Mouse (Mus musculus) G1E-ER4 (cell line): ENCODE results near the gene Ube2d3. TPM values are rescaled to one million over a fixed set of nuclear protein-coding genes. Genes with fewer than 3 reads are reported as not detected.

Source experiments
- GATA1 ChIP-seq: IDR thresholded peaks from one replicate; pipeline ENCODE4 v1.8.0; 2012; ENCODE audit warnings: low read length, inconsistent platforms
- polyA plus RNA-seq: library from polyadenylated mRNA; stranded (reverse); fragments of >175 nt; gene quantifications from 2 replicates; pipeline ENCODE4 v1.2.3, GENCODE M21; 2012

Ube2d3 gene
- polyA plus RNA-seq, 1 experiment: 694 TPM

DNA sequence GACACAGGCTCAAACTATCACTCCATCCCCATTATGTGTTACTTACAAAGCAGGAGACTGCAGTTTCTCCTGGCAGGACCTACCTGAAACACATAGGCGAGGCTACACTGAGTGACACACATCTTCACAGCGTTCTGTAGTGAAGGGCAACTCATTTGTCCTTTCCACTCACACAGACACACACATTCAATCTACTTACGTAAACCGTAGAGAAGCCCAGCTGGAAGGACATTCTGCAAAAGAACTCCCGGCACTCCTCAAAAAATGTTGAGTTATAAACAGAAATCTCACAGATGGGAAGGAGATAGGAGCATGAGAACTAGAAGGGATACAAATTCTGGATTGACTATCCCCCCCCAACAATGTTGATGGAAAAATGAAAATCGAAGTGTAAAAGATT, 38.3 kb downstream of the Ube2d3 start:
- TF ChIP-seq GATA1: no peak

DNA sequence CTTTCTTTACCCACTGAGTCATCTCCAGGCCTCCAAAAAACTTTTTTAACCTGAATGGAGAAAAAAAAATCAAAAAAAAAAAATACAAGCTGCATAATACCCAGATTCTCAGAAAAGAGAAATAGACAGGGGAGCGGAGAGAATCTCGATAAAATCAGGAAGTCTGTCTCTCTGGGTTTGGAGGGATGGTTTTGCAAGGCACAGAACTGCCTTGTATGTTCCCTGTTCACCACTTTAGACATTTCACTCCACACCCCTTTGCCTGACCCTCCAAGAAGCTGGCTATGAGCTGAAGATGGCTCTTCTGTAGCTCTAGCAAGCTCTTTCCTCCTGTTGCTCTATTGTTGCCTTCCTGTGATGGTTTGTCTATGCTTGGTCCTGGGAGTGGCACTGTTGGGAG, 39.0 kb downstream of the Ube2d3 start:
- no peak for TF ChIP-seq GATA1

DNA sequence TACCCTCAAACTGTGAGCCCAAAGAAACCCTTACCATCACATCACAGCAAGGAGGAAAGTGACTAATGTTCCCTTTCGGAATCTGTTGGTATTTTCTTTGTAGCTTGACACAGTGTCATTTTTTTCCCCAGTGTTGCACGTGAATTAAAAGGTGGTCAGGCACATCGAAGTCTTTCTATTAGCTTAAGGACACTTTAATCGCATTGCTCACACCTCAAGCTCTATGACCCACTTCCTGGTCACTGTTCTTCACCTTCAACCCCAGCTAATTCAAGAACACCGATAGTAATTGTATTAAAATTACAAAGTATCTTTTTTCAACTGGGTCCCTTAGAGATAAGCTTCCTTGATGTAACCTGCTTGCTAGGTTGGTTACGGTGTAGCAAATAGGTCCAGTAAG, 42.8 kb downstream of the Ube2d3 start:
- TF ChIP-seq GATA1: no peak

DNA sequence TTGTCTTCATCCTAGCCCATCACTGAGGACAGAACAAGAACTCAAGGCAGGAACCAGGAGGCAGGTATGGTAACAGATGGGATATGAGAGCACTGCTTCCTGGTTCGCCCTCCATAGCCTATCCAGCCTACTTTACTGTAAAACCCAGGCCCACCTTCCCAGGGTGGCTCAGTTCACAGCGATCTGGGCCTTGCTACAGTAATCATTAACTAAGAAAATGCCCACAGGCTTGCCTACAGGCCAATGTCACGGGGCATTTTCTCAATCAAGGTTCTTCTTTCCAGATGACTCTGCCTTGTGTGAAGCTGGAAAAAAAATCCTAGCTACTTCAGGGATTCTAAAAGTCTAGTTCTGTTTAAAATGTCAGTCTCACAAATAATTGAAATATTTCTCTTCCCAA, 43.7 kb downstream of the Ube2d3 start:
- no peak for TF ChIP-seq GATA1

DNA sequence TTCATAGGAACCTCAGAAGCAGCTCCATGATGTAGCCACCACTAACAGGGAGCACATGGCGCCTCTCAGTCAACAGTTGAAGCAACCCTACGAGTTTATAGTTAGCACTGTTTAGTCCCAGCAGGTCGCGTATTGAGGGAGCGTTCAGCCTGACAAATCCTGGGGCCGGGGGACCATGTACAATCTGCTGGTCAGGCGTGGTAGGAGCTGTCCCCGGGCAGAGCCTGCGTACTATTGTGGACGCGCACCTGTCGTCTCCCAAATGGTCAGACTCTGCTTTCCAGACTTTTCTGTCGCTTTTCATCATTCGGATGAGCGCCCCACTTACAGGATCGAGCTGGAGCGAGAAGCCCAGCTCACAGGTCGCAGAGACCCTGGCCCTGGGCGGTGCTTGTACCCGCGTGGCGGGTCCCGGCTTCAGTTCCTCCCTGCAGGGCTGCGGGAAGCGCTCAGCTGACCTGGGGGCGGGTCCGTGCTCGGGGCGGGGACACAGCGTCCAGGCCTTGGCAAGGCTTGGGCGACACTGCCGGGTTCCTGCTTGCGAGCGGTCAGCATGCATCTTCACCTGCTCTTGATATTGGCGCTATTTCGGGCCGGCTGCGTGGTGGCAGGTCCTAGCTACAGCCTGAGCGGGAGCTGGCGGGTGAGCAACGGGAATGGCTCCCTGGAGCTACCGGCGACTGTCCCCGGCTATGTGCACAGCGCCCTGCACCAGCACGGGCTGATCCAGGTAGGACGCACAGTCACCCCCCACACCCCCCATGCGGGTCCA, 47.4 kb downstream of the Ube2d3 start, which contains the start of gene Manba:
Gene Manba (plus strand): TSS at position 484 of the 772 bp plus-strand sequence.
- TF ChIP-seq GATA1: no peak

DNA sequence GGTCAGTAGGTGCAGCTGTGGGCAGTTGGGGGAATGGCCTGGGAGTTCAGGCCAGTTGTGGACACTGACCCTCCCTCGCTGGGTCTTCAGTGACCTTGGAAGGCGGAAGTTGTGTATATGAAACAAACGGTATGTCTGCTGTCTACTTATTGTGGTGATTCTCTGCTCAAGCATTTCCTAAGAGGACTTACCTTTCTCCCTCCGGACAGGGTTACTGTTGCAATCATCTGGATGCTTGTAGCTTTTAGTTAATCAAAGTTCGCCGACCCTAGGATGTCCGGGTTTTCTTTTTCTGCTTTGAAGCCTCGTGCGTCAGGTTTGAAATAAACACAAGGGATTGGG, 47.9 kb downstream of the Ube2d3 start:
- no peak for TF ChIP-seq GATA1

DNA sequence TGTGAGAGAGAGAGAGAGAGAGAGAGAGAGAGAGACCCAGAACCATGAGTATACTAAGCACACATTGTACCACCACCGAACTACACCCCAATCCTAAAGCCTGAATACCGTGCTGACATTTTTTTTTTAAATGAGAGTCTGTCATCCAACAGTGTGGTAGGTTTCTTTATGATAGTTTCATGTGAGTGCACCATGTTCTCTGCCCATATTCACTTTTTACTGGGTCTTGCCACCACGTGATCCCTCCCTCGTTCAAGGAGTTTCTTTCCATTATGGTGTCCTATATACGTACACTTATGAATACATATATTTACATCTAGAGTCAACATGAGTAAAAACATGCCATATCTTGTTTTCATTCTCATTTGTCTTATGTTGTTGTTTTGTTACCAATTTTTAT, 48.4 kb downstream of the Ube2d3 start:
- no peak for TF ChIP-seq GATA1

DNA sequence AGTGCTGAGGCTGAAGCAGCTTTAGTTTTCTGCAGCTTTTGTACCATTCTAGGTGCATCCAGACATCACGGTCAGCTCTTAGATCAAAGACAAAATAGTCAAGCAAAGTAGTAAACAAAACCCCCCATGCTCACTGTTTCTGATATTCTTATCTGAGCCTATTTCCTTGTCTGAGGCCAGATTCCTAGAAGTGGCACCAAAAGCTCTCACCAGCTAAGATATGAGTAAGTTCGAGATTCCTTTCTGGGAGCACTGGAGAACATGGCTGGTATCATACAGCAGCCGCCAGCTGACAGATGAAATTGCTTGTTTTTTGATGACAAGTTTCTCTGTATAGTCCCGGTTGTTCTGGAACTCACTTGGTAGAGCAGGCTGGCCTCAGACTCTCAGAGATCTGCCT, 49.9 kb downstream of the Ube2d3 start:
- TF ChIP-seq GATA1: no peak

DNA sequence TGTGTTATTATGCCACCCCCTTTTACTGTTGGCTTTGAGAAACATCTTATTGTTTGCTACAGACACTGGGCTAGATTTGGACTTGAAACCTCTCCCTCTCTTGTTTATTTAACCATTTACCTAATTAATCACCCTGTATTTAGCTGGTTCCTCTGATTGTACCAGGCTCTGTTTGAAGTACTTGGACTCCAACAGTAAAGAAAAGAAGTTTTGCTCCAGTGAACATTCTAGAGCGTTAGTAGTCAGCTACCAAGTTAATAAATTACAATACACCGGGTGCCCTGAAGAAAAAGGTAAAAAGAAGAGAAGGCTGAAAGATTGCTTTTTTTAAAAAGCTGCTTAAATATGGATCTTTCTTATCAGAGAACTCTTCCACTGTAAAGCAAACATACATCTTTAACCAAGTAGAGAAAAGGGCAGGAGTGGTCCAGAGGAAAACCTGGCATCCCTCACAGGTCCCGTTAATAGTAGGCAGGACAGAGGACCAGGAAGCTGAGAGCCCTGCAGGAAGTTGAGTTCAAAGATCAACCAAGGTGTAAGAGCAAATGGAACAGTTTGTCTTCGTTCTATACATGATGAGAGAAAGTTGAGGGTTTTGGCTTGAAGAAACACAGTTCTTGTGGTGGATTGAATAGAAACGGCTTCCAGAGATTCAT, 52.0 kb downstream of the Ube2d3 start:
- TF ChIP-seq GATA1: no peak

DNA sequence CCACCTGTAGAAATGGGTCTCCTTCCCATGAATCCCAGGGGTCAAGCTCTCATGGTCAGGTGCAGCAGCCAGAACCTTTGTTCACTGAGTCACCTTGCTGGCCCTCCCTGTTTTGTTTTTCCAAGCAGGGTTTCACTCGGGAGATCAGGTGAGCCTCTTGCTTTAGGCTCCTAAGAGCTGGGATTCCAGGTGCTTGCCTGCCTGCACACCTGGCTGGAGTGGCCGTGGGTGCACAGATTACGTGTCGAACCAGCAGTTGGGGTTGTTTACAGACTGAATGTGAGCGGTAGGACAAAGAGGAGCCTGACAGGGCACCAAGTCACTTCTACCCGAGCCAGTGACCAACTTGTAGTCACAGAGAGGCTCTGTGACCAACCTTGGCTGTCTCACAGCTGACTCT, 53.2 kb downstream of the Ube2d3 start:
- TF ChIP-seq GATA1: no peak

DNA sequence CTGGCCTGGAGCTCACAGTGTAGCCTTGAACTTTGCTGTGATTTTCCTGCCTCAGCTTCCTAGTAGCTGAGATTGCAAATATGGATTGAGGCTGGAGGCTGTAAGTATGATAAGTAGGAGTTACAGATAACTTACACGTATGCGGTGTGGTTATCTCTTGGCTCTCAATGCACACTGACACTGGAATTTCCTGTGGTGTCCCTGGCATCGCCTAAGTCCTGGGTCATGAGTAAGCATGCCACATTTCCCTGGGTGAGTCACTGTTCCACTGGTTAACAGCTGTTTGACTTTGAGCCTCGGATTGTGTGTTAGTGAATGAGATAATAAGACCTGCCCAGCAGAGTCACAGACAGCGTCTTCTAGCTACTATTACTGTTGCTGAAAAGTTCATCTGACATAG, 60.9 kb downstream of the Ube2d3 start:
- TF ChIP-seq GATA1: peak; percentile 46

DNA sequence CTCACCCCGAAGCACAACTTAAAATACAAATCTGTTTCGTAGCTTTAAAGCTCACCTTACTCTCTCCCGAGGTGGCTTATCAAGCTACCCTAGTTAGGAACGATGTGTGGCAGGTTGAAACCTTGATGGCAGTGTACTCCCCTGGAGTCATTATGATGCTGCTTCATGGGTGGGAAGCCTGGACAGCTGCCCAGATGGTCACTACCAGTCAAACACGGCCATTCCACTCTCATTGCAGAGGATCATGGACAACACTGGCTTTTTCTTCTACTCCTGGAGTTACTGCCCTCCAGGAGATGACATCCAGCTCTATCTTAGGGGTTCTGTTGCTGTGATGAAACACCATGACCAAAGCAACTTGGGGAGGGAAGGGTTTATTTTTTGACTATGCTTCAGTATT, 65.2 kb downstream of the Ube2d3 start:
- no peak for TF ChIP-seq GATA1

DNA sequence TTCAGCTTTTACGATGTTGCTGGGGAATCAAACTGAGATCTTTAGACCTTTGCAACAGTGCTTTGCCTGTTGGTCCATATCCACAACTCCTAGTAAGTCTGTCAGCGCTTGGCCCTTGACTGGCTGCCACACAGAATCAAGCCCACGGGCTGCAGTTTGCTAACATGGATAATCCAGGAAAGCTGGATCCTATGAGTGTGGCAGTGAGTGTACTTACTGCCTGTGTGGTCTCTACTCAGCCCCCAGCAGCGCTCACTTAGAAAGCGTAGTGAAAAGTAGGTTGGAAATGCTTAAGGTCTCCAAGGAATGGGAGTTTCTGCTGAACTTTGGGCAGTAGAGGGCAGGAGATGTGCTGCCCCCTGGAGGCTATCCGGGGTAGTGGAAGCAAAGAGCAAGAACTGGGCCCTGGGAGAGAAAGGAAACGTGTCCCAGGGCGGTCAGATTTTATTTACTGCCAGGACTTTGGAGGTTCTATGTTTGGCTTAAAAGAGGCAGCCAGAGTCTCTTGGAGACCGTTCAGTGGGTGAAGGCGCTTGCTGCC, 67.5 kb downstream of the Ube2d3 start:
- TF ChIP-seq GATA1: no peak

DNA sequence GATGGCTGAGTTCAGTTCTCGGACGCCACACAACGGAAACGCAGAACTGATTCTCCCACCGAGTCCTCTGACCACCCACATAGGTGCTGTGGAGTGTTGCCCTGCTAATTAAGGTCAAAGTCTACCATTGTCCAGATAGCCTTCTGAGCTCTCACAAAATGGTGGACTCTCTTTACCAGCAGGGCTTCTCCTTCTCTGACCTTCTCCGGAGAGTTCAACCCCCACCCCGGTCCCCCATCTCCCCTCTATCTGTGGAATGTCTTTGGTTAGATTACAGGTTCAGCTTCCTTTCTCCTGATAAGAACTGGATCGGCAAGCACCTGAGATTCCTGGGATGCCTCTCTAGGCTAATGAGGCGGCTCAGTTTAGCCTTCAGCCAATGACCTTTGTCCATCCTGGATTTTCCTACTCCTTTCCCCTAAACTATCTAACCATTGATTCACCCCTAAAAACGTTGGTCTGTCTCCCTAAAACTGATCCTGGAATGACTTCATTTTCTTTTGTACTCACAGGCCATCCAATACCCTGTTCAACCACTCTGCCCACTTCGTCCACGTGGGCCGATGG, 68.0 kb downstream of the Ube2d3 start:
- no peak for TF ChIP-seq GATA1

DNA sequence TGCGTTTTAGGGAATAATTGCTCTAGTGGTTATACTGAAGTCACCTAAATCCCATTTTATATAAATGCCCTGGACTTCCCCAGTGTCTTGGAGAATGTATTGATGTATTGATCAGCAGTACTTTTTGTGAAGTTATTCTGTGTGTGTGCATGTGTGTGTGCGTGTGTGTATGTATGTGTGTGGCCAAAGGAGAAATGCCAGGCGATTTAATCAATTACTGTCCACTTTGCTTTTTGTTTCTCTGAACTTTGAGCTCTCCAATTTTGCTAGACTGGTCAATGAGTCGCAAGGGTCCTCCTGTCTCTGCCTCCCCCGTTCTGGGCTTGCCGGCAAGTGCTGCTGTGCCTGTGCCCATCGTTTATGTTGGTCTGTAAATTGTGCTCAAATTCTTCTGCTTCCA, 69.6 kb downstream of the Ube2d3 start:
- TF ChIP-seq GATA1: no peak

DNA sequence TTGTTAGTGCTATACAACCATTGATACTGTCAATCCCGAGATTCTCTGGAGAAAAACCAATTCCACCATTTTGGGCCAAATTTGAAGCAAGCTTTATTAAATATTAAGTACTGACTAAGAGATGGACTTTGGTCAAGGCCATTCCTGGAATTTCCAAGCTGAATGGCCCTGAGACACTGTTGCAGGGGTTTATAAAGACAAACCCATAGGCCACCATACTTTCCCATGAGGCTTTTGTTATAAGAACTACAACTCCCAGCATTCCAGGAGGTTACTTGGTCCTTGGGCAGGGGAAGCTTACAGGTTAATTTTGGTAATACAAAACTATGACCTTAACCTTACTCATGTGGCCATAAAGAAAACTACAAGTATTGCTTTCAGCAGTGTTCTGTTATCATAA, 70.2 kb downstream of the Ube2d3 start:
- TF ChIP-seq GATA1: no peak

DNA sequence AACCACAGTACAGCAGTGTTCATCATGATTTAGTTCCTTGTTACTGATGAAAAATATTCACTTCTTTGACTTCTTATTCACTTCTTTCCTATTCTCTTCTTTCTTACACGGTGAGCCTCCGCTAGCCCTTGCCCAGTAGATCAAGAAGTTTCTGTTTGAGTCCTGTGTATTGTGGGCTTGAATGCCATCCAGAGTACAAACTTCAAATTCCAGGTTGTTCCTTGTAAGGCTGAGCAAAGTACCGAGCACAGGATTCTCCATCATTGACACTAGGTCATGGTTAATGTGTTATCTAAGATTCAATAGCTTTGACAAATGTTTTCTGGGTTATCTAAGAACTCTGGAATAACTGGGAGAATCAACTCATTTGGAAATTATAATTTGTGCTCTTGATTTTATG, 72.4 kb downstream of the Ube2d3 start:
- no peak for TF ChIP-seq GATA1
